Mouse (Mus musculus) hindbrain, embryonic 13.5 days (tissue): ENCODE data around the gene Pkn3. TPM values are rescaled to one million over a fixed set of nuclear protein-coding genes. Genes with fewer than 3 reads are reported as not detected.
"Not testable (repeated sequence)": the region's sequence is repeated elsewhere in the genome, so short reads cannot be mapped to it uniquely, and the experiment has no call there.

Experiments
- ATAC-seq: fragments of 200-750 bp; cut with Nextera tagmentation; 2 replicates; pipeline ENCODE4 v1.8.0; 2017; ENCODE audit warnings: moderate TSS enrichment; ENCODE audit not compliant: low FRiP score
- H3K27ac ChIP-seq: fragments of 300-500 bp; sonication (generic); 2 replicates; pipeline ENCODE4 v1.5.1; 2015; ENCODE audit warnings: inconsistent platforms, mild to moderate bottlenecking, moderate library complexity
- H3K27me3 ChIP-seq: fragments of 300-500 bp; sonication (generic); 2 replicates; pipeline ENCODE4 v1.6.1; 2015; ENCODE audit warnings: mild to moderate bottlenecking, inconsistent platforms
- H3K36me3 ChIP-seq: fragments of 300-500 bp; sonication (generic); 2 replicates; pipeline ENCODE4 v1.6.1; 2015; ENCODE audit warnings: mild to moderate bottlenecking, inconsistent platforms
- H3K4me1 ChIP-seq: fragments of 300-500 bp; sonication (generic); replicated peaks from 2 replicates; pipeline ENCODE4 v1.6.1; 2015; ENCODE audit warnings: inconsistent platforms
- H3K4me2 ChIP-seq: fragments of 300-500 bp; sonication (generic); 2 replicates; pipeline ENCODE4 v1.6.1; 2015; ENCODE audit warnings: inconsistent platforms, mild to moderate bottlenecking, moderate library complexity
- H3K4me3 ChIP-seq: fragments of 300-500 bp; sonication (generic); 2 replicates; pipeline ENCODE4 v1.5.1; 2015; ENCODE audit warnings: mild to moderate bottlenecking, inconsistent platforms
- H3K9ac ChIP-seq: fragments of 300-500 bp; sonication (generic); 2 replicates; pipeline ENCODE4 v1.6.1; 2015; ENCODE audit warnings: mild to moderate bottlenecking, inconsistent platforms
- H3K9me3 ChIP-seq: fragments of 300-500 bp; sonication (generic); 2 replicates; pipeline ENCODE4 v1.6.1; 2016; ENCODE audit warnings: inconsistent platforms
- WGBS: fragments of 180-500 bp; shearing (Covaris S2); methylation state at CpG from one replicate; pipeline ENCODE4 v1.1.7; 2015; 5-methylcytosine and 5-hydroxymethylcytosine counted together
- polyA plus RNA-seq: library from polyadenylated mRNA; unstranded; fragments of >200 nt; fragmentation: Nextera tagmentation; extraction: Ambion mirVana; gene quantifications from 2 replicates; pipeline ENCODE4 v1.2.1, GENCODE M21; 2015

Gene Pkn3
- polyA plus RNA-seq, 1 experiment from 2014 or later = 1.9 TPM

DNA sequence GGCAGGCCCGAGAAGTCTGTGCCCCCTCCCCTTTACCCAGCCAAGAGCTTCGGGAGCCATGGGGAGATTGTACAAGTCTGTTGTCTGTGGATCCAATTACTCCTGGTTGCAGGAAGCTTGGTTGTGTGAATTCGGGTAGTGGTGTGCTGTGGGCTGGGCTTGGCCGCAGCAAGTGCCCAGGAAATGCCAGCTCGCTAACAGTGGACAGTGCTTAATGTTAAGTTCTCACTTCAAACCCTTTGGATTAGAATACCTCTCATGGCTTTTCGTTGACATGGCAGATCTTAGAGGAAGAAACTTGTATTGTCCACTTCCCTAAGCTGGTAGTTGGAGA, 56.9 kb downstream of the Pkn3 start:
- H3K9me3 ChIP-seq = no peaks in the 10 kb centered on the region
- H3K27me3 ChIP-seq = no peaks in the 10 kb centered on the region
- peak overlapping the region; percentile 74 for H3K4me3 ChIP-seq
- ATAC-seq = no peak
- WGBS = 41% methylated on average over 6 of the region's 6 CpGs
- H3K27ac ChIP-seq = peak overlapping the region; percentile 88
- peaks cover 35% of the 10 kb centered on the region for H3K36me3 ChIP-seq
- H3K9ac ChIP-seq = peak overlapping the region; percentile 89
- peaks cover 31% of the 10 kb centered on the region for H3K4me1 ChIP-seq
- peak overlapping the region; percentile 97 for H3K4me2 ChIP-seq

DNA sequence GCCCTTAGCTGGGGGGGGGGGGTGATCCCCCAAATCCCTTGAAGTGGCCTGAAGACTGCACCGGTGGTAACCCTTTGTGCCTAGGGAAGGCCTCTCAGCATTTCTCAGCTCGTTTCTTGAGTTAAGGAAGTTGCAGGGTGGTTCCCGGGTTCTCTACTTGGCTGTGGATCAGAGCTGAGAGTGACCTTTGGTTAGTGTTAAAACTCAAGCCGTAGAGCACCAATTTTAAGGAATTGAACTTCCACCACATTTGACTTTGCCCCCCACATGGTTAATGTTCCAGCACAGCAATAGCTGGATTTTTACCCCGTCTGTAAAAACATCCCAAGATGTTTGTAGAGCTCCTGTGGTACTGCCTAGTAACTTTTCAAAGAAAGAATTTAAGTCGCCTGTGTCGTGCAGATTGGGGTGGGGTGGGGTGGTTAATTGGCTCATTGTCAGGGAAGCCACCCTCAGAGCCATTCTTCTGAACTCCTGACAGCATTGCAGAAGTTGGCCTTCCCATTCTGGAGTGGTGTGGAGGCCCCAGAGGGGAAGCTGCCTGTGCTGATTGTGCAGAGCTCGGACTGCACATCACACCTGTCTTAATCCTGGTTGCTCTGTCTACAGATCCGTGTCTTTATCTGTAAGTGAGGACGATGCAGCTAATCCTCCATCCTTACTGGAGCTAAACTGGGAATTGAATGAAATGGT, 57.6 kb downstream of the Pkn3 start:
- Histone ChIP-seq H3K27ac (no peak overlapping the region; the same call in 1 of the 2 replicates), H3K4me2 (peak overlapping the region; percentile 97), H3K4me1 (peaks cover 31% of the 10 kb centered on the region), H3K27me3 (no peaks in the 10 kb centered on the region), H3K36me3 (peaks cover 38% of the 10 kb centered on the region), H3K9me3 (no peaks in the 10 kb centered on the region), H3K4me3 (peak overlapping the region; percentile 74), H3K9ac (peak overlapping the region; percentile 89)
- ATAC-seq = no peak
- WGBS = 52% methylated on average over 10 of the region's 10 CpGs

DNA sequence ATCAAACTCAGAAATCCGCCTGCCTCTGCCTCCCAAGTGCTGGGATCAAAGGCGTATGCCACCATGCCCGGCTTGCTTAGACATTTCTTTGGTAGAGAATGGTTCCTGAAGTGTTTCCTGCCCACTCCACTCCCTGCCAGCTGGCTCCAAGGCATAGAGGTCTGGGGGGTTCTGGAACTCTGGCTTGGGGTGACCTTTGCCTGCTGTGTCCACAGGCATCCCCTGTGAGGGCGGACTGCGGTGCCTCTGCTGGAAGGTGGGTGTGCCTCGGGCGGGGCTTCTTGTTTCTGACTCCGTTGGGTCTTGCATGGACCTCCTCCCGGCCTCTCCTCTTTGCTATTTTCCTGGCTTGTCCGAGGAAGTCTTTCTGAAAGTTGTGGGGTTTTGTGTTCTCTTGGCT, 59.0 kb downstream of the Pkn3 start:
- H3K4me2 ChIP-seq = no peak overlapping the region
- H3K9me3 ChIP-seq = no peaks in the 10 kb centered on the region
- no peak for ATAC-seq
- no peak overlapping the region for H3K9ac ChIP-seq
- no peak overlapping the region for H3K27ac ChIP-seq
- no peaks in the 10 kb centered on the region for H3K27me3 ChIP-seq
- H3K4me3 ChIP-seq = no peak overlapping the region
- WGBS = 95% methylated on average over 10 of the region's 10 CpGs
- peaks cover 52% of the 10 kb centered on the region for H3K36me3 ChIP-seq
- H3K4me1 ChIP-seq = peaks cover 31% of the 10 kb centered on the region

DNA sequence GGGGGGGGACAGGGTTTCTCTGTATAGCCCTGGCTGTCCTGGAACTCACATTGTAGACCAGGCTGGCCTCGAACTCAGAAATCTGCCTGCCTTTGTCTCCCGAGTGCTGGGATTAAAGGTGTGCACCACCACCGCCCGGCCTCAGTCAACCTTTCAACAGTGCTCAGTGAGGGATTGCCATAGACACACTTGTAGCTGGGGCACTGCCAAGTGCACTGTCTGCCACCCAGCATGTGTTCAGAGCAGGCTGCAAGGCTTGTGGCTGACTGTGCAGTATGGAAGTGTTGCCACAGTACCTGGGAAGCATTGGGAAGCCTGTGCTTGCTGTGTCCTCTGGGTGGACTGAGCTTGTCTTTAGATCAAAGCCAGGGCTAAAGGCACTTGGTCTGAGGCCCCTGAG, 62.5 kb downstream of the Pkn3 start:
- not testable (repeated sequence) for H3K9me3 ChIP-seq, H3K27me3 ChIP-seq, H3K9ac ChIP-seq, ATAC-seq, H3K4me2 ChIP-seq, H3K27ac ChIP-seq, H3K4me3 ChIP-seq
- H3K4me1 ChIP-seq = peaks cover 15% of the 10 kb centered on the region
- 92% methylated on average over 4 of the region's 4 CpGs for WGBS
- peaks cover 87% of the 10 kb centered on the region for H3K36me3 ChIP-seq

Other genes with a start within 250 kb of the Pkn3 start
- gene Cercam, start 208.5 kb upstream of the Pkn3 start, polyA plus RNA-seq = 23.8 and 24.9 TPM in 2 replicates
- gene Odf2, start 188.5 kb upstream of the Pkn3 start, polyA plus RNA-seq = 70.3 and 78.3 TPM in 2 replicates
- gene Gle1, start 142.3 kb upstream of the Pkn3 start, polyA plus RNA-seq = 75.2 and 82.1 TPM in 2 replicates
- gene Sptan1, start 112.1 kb upstream of the Pkn3 start, polyA plus RNA-seq = 192 and 203 TPM in 2 replicates
- 64.2 and 67.0 TPM in 2 replicates for gene Wdr34, start 28.8 kb upstream of the Pkn3 start, polyA plus RNA-seq
- gene Set, start 20.3 kb upstream of the Pkn3 start, polyA plus RNA-seq = 400 TPM in 2 replicates
- 24.2 TPM in 2 replicates for gene Zdhhc12, start 16.0 kb downstream of the Pkn3 start, polyA plus RNA-seq
- gene Zer1, start 46.9 kb downstream of the Pkn3 start, polyA plus RNA-seq = 14.1 and 15.2 TPM in 2 replicates
- gene Tbc1d13, start 56.1 kb downstream of the Pkn3 start, polyA plus RNA-seq = 11.9 and 14.6 TPM in 2 replicates
- gene Endog, start 93.8 kb downstream of the Pkn3 start, polyA plus RNA-seq = 14.3 and 19.3 TPM in 2 replicates
- 58.1 and 58.4 TPM in 2 replicates for gene Spout1, start 100.8 kb downstream of the Pkn3 start, polyA plus RNA-seq
- gene Kyat1, start 128.2 kb downstream of the Pkn3 start, polyA plus RNA-seq = 14.5 and 14.8 TPM in 2 replicates
- gene Lrrc8a, start 160.0 kb downstream of the Pkn3 start, polyA plus RNA-seq = 59.8 TPM in 2 replicates
- gene Gm28035, start 162.9 kb downstream of the Pkn3 start, polyA plus RNA-seq = 0.10 and 0.36 TPM in 2 replicates
- gene Phyhd1, start 188.5 kb downstream of the Pkn3 start, polyA plus RNA-seq = 6.5 and 8.3 TPM in 2 replicates
- not detected in 2 replicates for gene Gm28038, start 203.4 kb downstream of the Pkn3 start, polyA plus RNA-seq
- 33.7 TPM in 2 replicates for gene Dolk, start 208.7 kb downstream of the Pkn3 start, polyA plus RNA-seq
- gene Nup188, start 208.7 kb downstream of the Pkn3 start, polyA plus RNA-seq = 21.6 and 24.0 TPM in 2 replicates